Mouse (Mus musculus) left cerebral cortex, postnatal 10 days (tissue): ENCODE data around the gene Siae. TPM values are rescaled to one million over a fixed set of nuclear protein-coding genes. Genes with fewer than 3 reads are reported as not detected.

Experiments used
- DNase-seq, 2 experiments: peaks; one replicate each; pipeline ENCODE4 v3.0.0; 2021 to 2022; ENCODE audit warnings: low spot score in 2 of 2, mixed read lengths in 1 of 2; ENCODE audit errors: extremely low spot score in 1 of 2
- intact Hi-C: fragments of 180-260 bp; cut with DNase I; formaldehyde crosslinking; loops from one replicate; pipeline ENCODE4 v1.15.1; 2025
- total RNA-seq, 2 experiments: library from RNA; stranded (reverse); gene quantifications; 2 replicates each; pipeline ENCODE4 v1.2.3; 2021

Gene Siae
- total RNA-seq, 2 experiments from 2014 or later, result 13.6 to 16.3 TPM

- no peak for DNase-seq
- intact Hi-C loops, result no loop called here
Observed at GRCm38 (mm10) chr9:37563805-37564204, 8.3 kb downstream of the Siae start.

GRCm38 (mm10) chr9:37567019-37567418 is 11.5 kb downstream of the Siae start:
- intact Hi-C loops, result loop anchor here (5.0 kb wide), 1 partner anchor 45 kb away; the partner anchor contains the start of gene Spa17
- DNase-seq, result no peak

GRCm38 (mm10) chr9:37567454-37567853 is 12.0 kb downstream of the Siae start:
- no peak for DNase-seq
- intact Hi-C loops, result loop anchor here (5.0 kb wide), 1 partner anchor 45 kb away; the partner anchor contains the start of gene Spa17

- intact Hi-C loops, result loop anchor here (5.0 kb wide), 1 partner anchor 44 kb away; the partner anchor contains the start of gene Spa17
- peak in 1 of 2 experiments; percentile 68 for DNase-seq
Observed at GRCm38 (mm10) chr9:37567892-37568604, 12.6 kb downstream of the Siae start.

GRCm38 (mm10) chr9:37568605-37569214 is 13.2 kb downstream of the Siae start:
- no peak for DNase-seq
- intact Hi-C loops, result loop anchor here (5.0 kb wide), 1 partner anchor 44 kb away; the partner anchor contains the start of gene Spa17

GRCm38 (mm10) chr9:37569231-37569835 is 13.8 kb downstream of the Siae start:
- intact Hi-C loops, result loop anchor here (5.0 kb wide), 1 partner anchor 43 kb away; the partner anchor contains the start of gene Spa17
- no peak for DNase-seq

DNA sequence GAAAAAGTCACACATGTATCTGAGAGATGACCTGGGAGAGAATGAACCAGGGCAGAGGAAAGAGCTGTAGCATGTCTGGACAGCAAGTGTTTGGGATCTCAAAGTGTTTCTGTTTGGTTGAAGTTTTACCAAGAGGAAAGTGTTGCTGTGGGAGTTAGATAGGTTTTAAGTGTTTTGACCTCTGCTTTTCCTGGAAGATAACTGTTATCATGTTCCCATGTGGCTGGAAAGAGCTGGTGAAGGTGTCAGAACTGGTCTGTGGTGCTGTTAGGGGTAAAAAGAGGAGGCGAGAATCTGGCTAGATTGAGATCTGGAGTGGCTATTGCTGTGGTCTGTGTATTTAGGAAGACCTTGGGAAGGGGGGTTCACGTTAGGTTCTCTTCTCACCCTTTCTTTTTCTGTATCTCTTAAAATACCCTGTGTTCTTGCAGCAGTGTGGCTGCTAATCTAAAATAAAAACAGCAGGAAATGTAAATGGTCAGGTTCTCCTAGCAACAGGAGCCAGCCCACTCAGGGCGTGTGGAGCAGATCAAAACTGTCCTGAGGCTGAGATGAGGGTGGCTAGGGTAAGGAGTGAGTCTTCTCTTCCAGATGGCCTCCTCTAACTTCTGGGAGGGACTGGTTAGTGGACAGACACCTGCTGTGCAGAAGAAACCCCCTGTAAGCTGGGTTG is 16.8 kb downstream of the Siae start:
- intact Hi-C loops, result no loop called here
- DNase-seq, result no peak

- DNase-seq, result peak in 1 of 2 experiments; percentile 34
- intact Hi-C loops, result no loop called here
Observed at GRCm38 (mm10) chr9:37576436-37576930, 21.0 kb downstream of the Siae start.

DNA sequence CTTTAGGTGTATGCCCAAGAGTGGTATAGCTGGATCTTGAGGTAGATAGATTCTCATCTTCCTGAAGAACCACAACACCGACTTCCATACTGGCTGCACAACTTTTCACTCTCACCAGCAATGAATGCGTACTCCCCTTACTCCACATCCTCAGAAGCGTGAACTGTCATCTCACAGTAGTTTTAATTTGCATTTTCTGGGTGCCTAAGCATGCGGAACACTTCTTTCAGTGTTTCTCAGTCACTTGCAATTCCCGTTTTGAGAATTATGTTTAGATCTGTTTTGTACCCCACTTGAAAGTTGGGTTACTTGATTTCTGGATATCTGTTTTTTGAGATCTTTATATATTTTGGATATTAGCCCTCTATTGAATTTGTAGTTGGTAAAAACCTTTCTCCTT is 28.1 kb downstream of the Siae start:
- intact Hi-C loops, result no loop called here
- DNase-seq, result no peak

DNA sequence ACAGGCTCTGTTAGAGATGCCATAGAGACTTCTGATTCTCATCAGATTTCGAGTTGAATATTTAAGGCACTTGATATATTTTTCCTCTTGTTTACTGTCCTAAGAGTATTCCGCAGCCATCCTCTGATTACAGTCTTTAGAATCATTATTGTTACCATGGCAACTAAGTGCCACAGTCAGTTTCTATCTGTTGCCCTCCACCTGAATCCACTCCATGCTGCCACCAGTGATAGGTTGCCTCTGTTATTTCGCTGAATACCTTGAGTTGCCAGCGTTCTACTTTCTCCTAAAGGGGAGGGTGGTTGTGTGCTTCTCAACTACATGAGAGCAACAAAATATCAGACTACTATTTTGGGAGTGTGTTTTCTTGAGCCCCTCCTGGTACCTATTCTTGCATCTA is 31.2 kb downstream of the Siae start:
- no peak for DNase-seq
- intact Hi-C loops, result no loop called here

DNA sequence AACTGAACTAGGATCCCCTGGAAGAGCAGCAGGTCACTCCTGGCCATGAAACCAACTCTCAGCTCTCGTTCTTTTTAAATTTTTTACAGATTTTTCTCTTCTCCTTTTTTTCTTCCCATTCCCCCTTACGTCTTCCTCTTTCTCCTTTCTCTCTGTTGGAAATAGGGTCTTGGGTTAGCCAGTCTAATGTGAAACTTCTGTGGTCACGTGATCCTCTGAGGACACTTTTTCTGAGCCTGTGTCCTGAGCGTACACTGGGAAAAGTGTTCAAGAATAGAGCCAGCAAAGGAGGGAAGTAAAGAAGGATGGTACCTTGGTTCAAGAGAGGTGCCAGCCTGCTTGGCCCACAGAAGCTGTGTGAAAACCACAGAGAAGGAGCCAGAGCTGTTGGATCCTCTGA is 34.9 kb downstream of the Siae start:
- intact Hi-C loops, result no loop called here
- DNase-seq, result no peak

DNA sequence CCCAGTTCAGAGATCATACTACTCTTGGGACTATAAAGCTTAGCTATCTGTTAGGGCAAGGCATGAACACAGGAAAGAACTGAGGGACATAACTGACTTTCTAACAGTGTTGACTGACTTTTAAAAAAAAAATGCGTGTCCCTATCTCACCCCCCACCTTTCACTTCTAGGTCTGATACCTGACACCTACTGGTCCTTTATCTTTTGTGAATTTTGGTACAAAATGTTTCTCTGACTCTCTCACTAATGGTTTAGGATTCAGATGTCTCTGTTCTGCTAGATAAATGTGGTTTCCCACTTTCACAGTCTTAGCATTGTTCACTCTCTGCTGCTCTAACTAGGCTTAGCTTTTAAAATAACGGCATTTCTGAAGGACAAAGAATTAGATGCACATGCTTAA is 36.5 kb downstream of the Siae start:
- intact Hi-C loops, result no loop called here

GRCm38 (mm10) chr9:37592633-37593032 is 37.1 kb downstream of the Siae start:
- DNase-seq, result no peak
- intact Hi-C loops, result no loop called here

More for the DNA sequence above, 36.5 kb downstream of the Siae start:
- DNase-seq, result no peak

DNA sequence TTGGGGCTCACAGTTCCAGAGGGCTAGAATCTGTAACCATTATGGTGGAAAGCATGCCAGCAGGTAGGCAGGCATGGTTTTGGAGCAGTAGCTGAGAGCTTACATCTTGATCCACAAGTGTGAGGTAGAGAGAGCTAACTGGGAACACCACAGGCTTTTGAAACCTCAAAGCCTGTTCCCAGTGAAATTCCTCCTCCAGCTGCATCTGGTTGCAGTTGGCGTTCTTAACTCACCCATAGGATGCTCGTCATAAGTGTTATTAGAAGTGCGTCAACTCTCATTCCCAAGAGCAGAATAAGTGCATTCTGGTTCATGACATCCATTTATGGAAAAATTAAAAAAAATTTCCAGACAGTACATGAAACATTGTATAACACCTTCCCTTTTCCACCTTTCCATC is 38.2 kb downstream of the Siae start:
- intact Hi-C loops, result no loop called here
- no peak for DNase-seq

DNA sequence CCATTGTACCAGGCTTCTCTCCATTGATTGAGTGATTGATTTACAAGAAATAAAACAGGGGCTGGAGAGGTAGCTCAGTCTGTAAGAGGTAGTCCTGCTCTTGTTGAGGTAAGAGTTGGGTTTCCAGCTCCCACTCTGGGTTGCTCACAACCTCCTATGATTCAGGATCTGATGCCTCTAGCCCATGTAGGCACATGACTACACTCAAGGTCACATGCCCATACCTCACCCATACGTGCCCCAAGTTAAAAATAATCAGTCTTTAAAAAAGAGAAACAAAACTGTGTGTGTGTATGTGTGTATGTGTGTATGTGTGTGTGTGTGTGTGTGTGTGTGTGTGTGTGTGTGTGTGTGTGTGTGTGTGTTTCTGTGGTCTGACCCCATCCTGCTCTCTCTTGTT is 40.1 kb downstream of the Siae start:
- intact Hi-C loops, result no loop called here
- no peak for DNase-seq

- DNase-seq, result no peak
- intact Hi-C loops, result no loop called here
Observed at GRCm38 (mm10) chr9:37598637-37599036, 43.1 kb downstream of the Siae start.

- intact Hi-C loops, result no loop called here
- DNase-seq, result no peak
Observed at GRCm38 (mm10) chr9:37600538-37601205, 45.2 kb downstream of the Siae start.

DNA sequence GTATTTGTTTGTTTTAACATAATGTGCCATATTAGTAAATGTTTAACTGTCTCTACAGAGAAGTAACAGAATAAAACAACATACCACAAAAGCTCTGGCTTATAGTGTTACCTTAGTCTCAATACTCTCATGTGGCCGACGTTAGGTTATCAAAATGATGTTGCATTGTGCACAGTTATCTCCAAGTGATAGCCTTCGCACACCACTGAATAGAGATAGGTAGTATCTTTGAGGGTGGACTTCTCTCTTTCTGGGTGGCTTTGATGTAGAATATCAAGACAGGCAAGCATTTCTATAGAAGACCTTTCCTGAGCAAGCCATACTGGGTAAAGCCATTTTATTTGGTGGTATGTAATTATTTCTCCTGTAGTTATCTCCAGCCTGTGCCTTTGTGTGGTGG is 49.6 kb downstream of the Siae start:
- intact Hi-C loops, result no loop called here
- DNase-seq, result no peak

DNA sequence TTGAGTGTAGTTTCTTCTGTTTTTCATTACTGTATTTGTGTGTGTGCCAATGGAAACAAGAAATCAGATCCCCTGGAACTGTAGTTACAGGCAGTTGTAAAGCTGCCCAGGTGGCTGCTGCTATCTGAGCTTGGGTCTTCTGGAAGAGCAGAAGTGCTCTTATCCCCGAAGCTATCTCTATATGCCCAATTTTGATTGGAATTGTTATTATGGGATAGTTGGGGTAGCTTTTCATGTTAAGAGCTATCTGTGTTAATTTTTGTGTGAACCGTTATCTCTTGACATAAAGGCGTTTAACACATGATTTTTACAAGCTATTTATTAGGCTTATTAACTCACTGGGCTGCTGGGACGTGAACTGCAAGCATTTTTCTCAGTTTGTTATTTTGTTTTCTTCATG is 54.1 kb downstream of the Siae start:
- DNase-seq, result no peak
- intact Hi-C loops, result no loop called here
